In the genomic region with DNA sequence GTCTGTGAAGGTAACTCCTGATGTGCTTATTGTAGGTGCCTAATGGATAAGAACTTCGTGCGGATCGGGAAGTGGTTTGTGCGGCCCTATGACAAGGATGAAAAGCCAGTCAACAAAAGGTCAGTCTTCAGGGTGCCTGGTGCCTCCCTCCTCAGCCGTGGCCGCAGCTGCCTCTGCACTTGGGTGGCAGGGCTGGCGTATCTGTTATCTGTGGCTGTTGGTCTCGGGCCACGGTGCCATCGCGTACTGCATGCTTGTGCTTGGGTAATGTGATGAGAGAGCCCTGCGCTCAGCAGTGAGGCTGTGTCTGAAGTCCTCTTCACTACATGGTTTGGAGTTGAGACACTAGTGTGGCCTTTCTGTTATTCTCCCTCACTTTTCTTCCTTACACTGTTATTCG, we compare ENCODE assay signal across 29 mouse cellular contexts.
A peak's percentile ranks its signal among the peaks of the same experiment; 100 is the strongest.
DNase-seq lines count a peak whose midpoint lies in the region; ATAC-seq and TF ChIP-seq lines count a peak whose summit lies in the region.
"Had no signal": no experiment of that assay in that cellular context is flagged by ENCODE, and none has a peak within 500 bp of the region (broad histone marks: within the 10 kb centered on the region; RNA-seq: fewer than 3 reads in every experiment).

No protein-coding gene starts in this region.

- no peaks in the 10 kb centered on the region for H3K9me3 ChIP-seq in heart, embryonic 10.5 days
- no peaks in the 10 kb centered on the region for H3K9me3 ChIP-seq in liver, postnatal 0 days (ENCODE audit: low read length)
- H3K9me3 ChIP-seq in hindbrain, postnatal 0 days (ENCODE audit: low read length) = no peaks in the 10 kb centered on the region
- H3K9me3 ChIP-seq: embryonic facial prominence, embryonic 12.5 days; hindbrain, embryonic 10.5 days; hindbrain, embryonic 15.5 days; kidney, embryonic 15.5 days; limb, embryonic 12.5 days; liver, embryonic 12.5 days; midbrain, embryonic 12.5 days; neural tube, embryonic 13.5 days had no signal

- peak; percentile 14; the same call in 1 of the 2 replicates for ATAC-seq in liver, postnatal 0 days
- ATAC-seq in megakaryocyte progenitor cell, adult 5-6 weeks (replicated peaks; ENCODE audit: poor library complexity) = 0 out of 2 replicates have a peak, but pooled peaks have one; percentile 6
- no peak for ATAC-seq in hindbrain, postnatal 0 days
- ATAC-seq: forebrain, embryonic 14.5 days; liver, embryonic 12.5 days; Patski had no signal

- no peak overlapping the region for H3K4me3 ChIP-seq in heart, embryonic 10.5 days
- no peak overlapping the region for H3K4me3 ChIP-seq in liver, postnatal 0 days (ENCODE audit: low read depth, low read length)
- no peak overlapping the region for H3K4me3 ChIP-seq in hindbrain, postnatal 0 days (ENCODE audit: low read length)
- H3K4me3 ChIP-seq: embryonic facial prominence, embryonic 12.5 days; hindbrain, embryonic 10.5 days; hindbrain, embryonic 15.5 days; kidney, embryonic 15.5 days; left cerebral cortex, adult 2 months; limb, embryonic 12.5 days; liver, embryonic 12.5 days; midbrain, embryonic 12.5 days; neural tube, embryonic 13.5 days had no signal

- no peak overlapping the region for H3K9ac ChIP-seq in liver, postnatal 0 days (replicated peaks)
- H3K9ac ChIP-seq in hindbrain, postnatal 0 days (replicated peaks; ENCODE audit: low read length) = no peak overlapping the region
- H3K9ac ChIP-seq: embryonic facial prominence, embryonic 12.5 days; hindbrain, embryonic 15.5 days; kidney, embryonic 15.5 days; limb, embryonic 12.5 days; liver, embryonic 12.5 days; midbrain, embryonic 12.5 days; neural tube, embryonic 13.5 days had no signal

- TF ChIP-seq CTCF in liver, postnatal 0 days (IDR thresholded peaks at IDR 0.05; ENCODE audit: low read depth) = no peak
- no peak for TF ChIP-seq CTCF in hindbrain, postnatal 0 days (IDR thresholded peaks at IDR 0.05; ENCODE audit: low read depth)

- peak; percentile 50 to 63 for DNase-seq in heart, adult 18-20 months
- DNase-seq in heart, embryonic 10.5 days (ENCODE audit: low spot score) = no peak
- no peak for DNase-seq in liver, postnatal 0 days
- DNase-seq in liver = no peak
- DNase-seq in gastrocnemius, postnatal 10 days = peak; percentile 26
- DNase-seq in c-Kit-positive CD71-positive TER-119-positive erythroid progenitor cells, embryonic 14.5 days (ENCODE audit: low spot score) = no peak
- DNase-seq in hindbrain, postnatal 0 days (ENCODE audit: low spot score) = no peak
- DNase-seq: adrenal gland, postnatal 10 days; cerebellum, adult 11 months; cerebellum, adult 9-10 months; cerebellum, postnatal 36 days; embryo, embryonic 11 days; kidney, adult 18-20 months; lung, adult 2 months; lung, postnatal 10 days; right cerebral cortex, postnatal 4 days; thymus, postnatal 14 days had no signal

- H3K27me3 ChIP-seq in heart, embryonic 10.5 days (ENCODE audit: insufficient read depth, poor library complexity, severe bottlenecking) = no peaks in the 10 kb centered on the region
- no peaks in the 10 kb centered on the region for H3K27me3 ChIP-seq in liver, postnatal 0 days (ENCODE audit: insufficient read depth, low read length)
- H3K27me3 ChIP-seq in hindbrain, postnatal 0 days (ENCODE audit: insufficient read depth, low read length) = no peaks in the 10 kb centered on the region
- H3K27me3 ChIP-seq: embryonic facial prominence, embryonic 12.5 days; hindbrain, embryonic 15.5 days; kidney, embryonic 15.5 days; limb, embryonic 12.5 days; liver, embryonic 12.5 days; midbrain, embryonic 12.5 days; neural tube, embryonic 13.5 days; Patski had no signal

- TF ChIP-seq EP300 in liver, postnatal 0 days (IDR thresholded peaks at IDR 0.05; ENCODE audit: low read depth) = no peak

- no peak overlapping the region for H3K27ac ChIP-seq in heart, embryonic 10.5 days
- no peak overlapping the region for H3K27ac ChIP-seq in liver, postnatal 0 days (ENCODE audit: low read depth)
- no peak overlapping the region for H3K27ac ChIP-seq in hindbrain, postnatal 0 days
- H3K27ac ChIP-seq: embryonic facial prominence, embryonic 12.5 days; hindbrain, embryonic 10.5 days; hindbrain, embryonic 15.5 days; kidney, embryonic 15.5 days; left cerebral cortex, adult 2 months; limb, embryonic 12.5 days; liver, embryonic 12.5 days; midbrain, embryonic 12.5 days; neural tube, embryonic 13.5 days had no signal

- peaks cover 38% of the 10 kb centered on the region for H3K4me1 ChIP-seq in heart, embryonic 10.5 days
- peaks cover 28% of the 10 kb centered on the region for H3K4me1 ChIP-seq in liver, postnatal 0 days (ENCODE audit: insufficient read depth)
- 0 out of 2 replicates have a peak, but pooled peaks cover 5% of the 10 kb centered on the region for H3K4me1 ChIP-seq in hindbrain, postnatal 0 days (ENCODE audit: insufficient read depth, low read length)

- peaks cover 17% of the 10 kb centered on the region for H3K36me3 ChIP-seq in heart, embryonic 10.5 days
- peaks cover 26% of the 10 kb centered on the region for H3K36me3 ChIP-seq in liver, postnatal 0 days (replicated peaks; ENCODE audit: insufficient read depth, low read length)
- no peaks in the 10 kb centered on the region for H3K36me3 ChIP-seq in hindbrain, postnatal 0 days (ENCODE audit: insufficient read depth, low read length)

- no peak overlapping the region for H3K4me2 ChIP-seq in liver, postnatal 0 days (ENCODE audit: low read depth, low read length)
- no peak overlapping the region for H3K4me2 ChIP-seq in hindbrain, postnatal 0 days (ENCODE audit: low read depth, low read length)
- H3K4me2 ChIP-seq: embryonic facial prominence, embryonic 12.5 days; hindbrain, embryonic 15.5 days; kidney, embryonic 15.5 days; limb, embryonic 12.5 days; liver, embryonic 12.5 days; midbrain, embryonic 12.5 days; neural tube, embryonic 13.5 days had no signal

- 83% methylated on average over 13 of the region's 13 CpGs for WGBS in heart, embryonic 10.5 days
- WGBS in liver, postnatal 0 days (ENCODE audit: insufficient replicate concordance) = 81% methylated on average over 13 of the region's 13 CpGs
- 83% methylated on average over 13 of the region's 13 CpGs for WGBS in hindbrain, postnatal 0 days

Comparison
In these comparisons a context has a peak if more than half of its experiments do, and no peak if none do; other contexts are left out.
1. DNase-seq: peak in heart, adult 18-20 months (2 of 2) and gastrocnemius, postnatal 10 days (single experiment); none in heart, embryonic 10.5 days (single experiment), liver, postnatal 0 days (single experiment), liver (single experiment), c-Kit-positive CD71-positive TER-119-positive erythroid progenitor cells, embryonic 14.5 days (single experiment) and hindbrain, postnatal 0 days (single experiment).